8 mouse cellular contexts compared by ENCODE assay signal in the genomic region with DNA sequence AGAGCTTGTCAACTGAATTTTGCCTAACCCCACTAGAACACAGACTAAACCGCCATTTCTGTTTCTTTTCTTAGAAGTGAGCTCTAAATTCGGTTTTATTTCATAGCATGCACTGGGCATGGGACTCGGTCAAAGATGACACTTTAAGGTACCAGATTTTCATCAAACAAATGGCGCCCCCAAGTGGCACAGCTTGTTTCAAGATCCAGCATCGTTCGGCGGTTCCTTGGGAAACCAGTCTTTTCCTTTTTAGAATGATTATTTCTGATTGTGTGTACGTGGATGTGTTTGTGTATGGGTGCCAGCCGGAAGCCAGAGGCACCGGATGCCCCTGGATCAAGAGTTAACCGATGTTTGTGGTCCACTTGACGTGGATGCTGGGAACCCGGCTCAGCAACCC. TPM values are rescaled to one million over a fixed set of nuclear protein-coding genes. Genes with fewer than 3 reads are reported as not detected.
DNase-seq lines count a peak whose midpoint lies in the region; ATAC-seq and TF ChIP-seq lines count a peak whose summit lies in the region.

No protein-coding gene starts in this region.

- H3K27me3 ChIP-seq in embryonic facial prominence, embryonic 14.5 days (replicated peaks; ENCODE audit: control insufficient read depth, insufficient read depth, low read length) = no peaks in the 10 kb centered on the region

- no peak overlapping the region for H3K4me3 ChIP-seq in embryonic facial prominence, embryonic 14.5 days (ENCODE audit: low read depth, low read length)
- no peak overlapping the region for H3K4me3 ChIP-seq in left cerebral cortex, adult 2 months

- DNase-seq in heart, adult 18-20 months = peak; percentile 15 to 72
- no peak for DNase-seq in heart, postnatal 25 days (ENCODE audit: low spot score)
- peak; percentile 60 for DNase-seq in urinary bladder, postnatal 14 days (ENCODE audit: low spot score)
- no peak for DNase-seq in urinary bladder, postnatal 10 days (ENCODE audit: low spot score)
- peak; percentile 65 for DNase-seq in embryonic facial prominence, embryonic 14.5 days (ENCODE audit: low spot score)
- DNase-seq in left cerebral cortex, adult 2 months (ENCODE audit: extremely low spot score in 1 of 2, low spot score in 2 of 2) = peak in 1 of 2 experiments; percentile 66
- DNase-seq in retina, postnatal 7 days (ENCODE audit: low read depth, low spot score) = peak; percentile 32

- H3K9me3 ChIP-seq in embryonic facial prominence, embryonic 14.5 days (ENCODE audit: control insufficient read depth, low read length) = no peaks in the 10 kb centered on the region

- no peaks in the 10 kb centered on the region for H3K36me3 ChIP-seq in embryonic facial prominence, embryonic 14.5 days (ENCODE audit: control insufficient read depth, insufficient read depth, low read length)

- no peak overlapping the region for H3K9ac ChIP-seq in embryonic facial prominence, embryonic 14.5 days (ENCODE audit: low read depth, low read length)

- intact Hi-C loops in heart, postnatal 25 days (cut with DNase I) = loop anchor here (1.0 to 5.0 kb wide), 6 partner anchors 38 to 597 kb away; partner anchors contain the start of genes Gpx8, Gzmk and Snx18
- intact Hi-C loops in left cerebral cortex, adult 2 months (cut with DNase I) = loop anchor here (5.0 kb wide), 2 partner anchors 352 to 602 kb away; partner anchors contain the start of gene Snx18

- ATAC-seq in embryonic facial prominence, embryonic 14.5 days (ENCODE audit: low read depth) = no peak
- ATAC-seq in megakaryocyte, adult 5-6 weeks (ENCODE audit: poor library complexity, severe bottlenecking) = no peak

- TF ChIP-seq CTCF in left cerebral cortex, adult 2 months (IDR thresholded peaks at IDR 0.05) = peak; percentile 65

- H3K27ac ChIP-seq in embryonic facial prominence, embryonic 14.5 days (replicated peaks; ENCODE audit: low read depth, low read length) = no peak overlapping the region
- H3K27ac ChIP-seq in left cerebral cortex, adult 2 months = no peak overlapping the region

- H3K4me1 ChIP-seq in embryonic facial prominence, embryonic 14.5 days (ENCODE audit: control insufficient read depth, insufficient read depth, low read length) = no peaks in the 10 kb centered on the region

- H3K4me2 ChIP-seq in embryonic facial prominence, embryonic 14.5 days (ENCODE audit: low read depth, low read length) = no peak overlapping the region

- WGBS in embryonic facial prominence, embryonic 14.5 days = 25% methylated on average over 13 of the region's 13 CpGs

RNA-seq across cellular contexts. Expression of gene BC067074, which starts 27.7 kb away (rescaled TPM):
- 1 to 10 TPM; 3.1 to 3.2 TPM for total RNA-seq in heart, adult 18-20 months (2021)
- 1 to 10 TPM; 1.7 to 2.2 TPM for total RNA-seq in heart, postnatal 25 days (2021)
- 6.9 and 7.4 TPM in 2 replicates for polyA plus RNA-seq in embryonic facial prominence, embryonic 14.5 days (2014; fragmentation: Nextera tagmentation; extraction: Ambion mirVana)
- total RNA-seq in left cerebral cortex, adult 2 months (2021) = 1 to 10 TPM; 1.1 to 1.2 TPM
- 0.07 and 0.22 TPM in 2 replicates for total RNA-seq in megakaryocyte, adult 5-6 weeks (2015)
- 0.22 TPM in 1 of 2 replicates, not detected in the other for total RNA-seq in megakaryocyte, adult 5-6 weeks (2017)

RNA-seq across cellular contexts. Expression of gene Gzmk, which starts 39.5 kb away (rescaled TPM):
- not detected for total RNA-seq in heart, adult 18-20 months (2021)
- total RNA-seq in heart, postnatal 25 days (2021) = not detected
- polyA plus RNA-seq in embryonic facial prominence, embryonic 14.5 days (2014; fragmentation: Nextera tagmentation; extraction: Ambion mirVana) = not detected in 2 replicates
- under 1 TPM; 0.26 to 0.27 TPM for total RNA-seq in left cerebral cortex, adult 2 months (2021)
- total RNA-seq in megakaryocyte, adult 5-6 weeks (2015) = not detected in 2 replicates
- not detected in 2 replicates for total RNA-seq in megakaryocyte, adult 5-6 weeks (2017)

RNA-seq across cellular contexts. Expression of gene Esm1, which starts 55.8 kb away (rescaled TPM):
- total RNA-seq in heart, adult 18-20 months (2021) = under 1 TPM; 0.44 to 0.57 TPM
- total RNA-seq in heart, postnatal 25 days (2021) = under 1 TPM; 0.70 to 0.95 TPM
- 1.8 and 2.3 TPM in 2 replicates for polyA plus RNA-seq in embryonic facial prominence, embryonic 14.5 days (2014; fragmentation: Nextera tagmentation; extraction: Ambion mirVana)
- under 1 TPM in 1 of 2 experiments, not detected in 1; 0.16 TPM for total RNA-seq in left cerebral cortex, adult 2 months (2021)
- total RNA-seq in megakaryocyte, adult 5-6 weeks (2015) = 0.07 and 0.71 TPM in 2 replicates
- 1.3 and 1.8 TPM in 2 replicates for total RNA-seq in megakaryocyte, adult 5-6 weeks (2017)

Comparison
In these comparisons a context has a peak if more than half of its experiments do, and no peak if none do; other contexts are left out.
1. DNase-seq: peak in heart, adult 18-20 months (2 of 2), urinary bladder, postnatal 14 days (single experiment), embryonic facial prominence, embryonic 14.5 days (single experiment) and retina, postnatal 7 days (single experiment); none in heart, postnatal 25 days (single experiment) and urinary bladder, postnatal 10 days (single experiment).